Mouse (Mus musculus) lung, adult 2 months (tissue): ENCODE measurements around the gene Nat8f2. TPM values are rescaled to one million over a fixed set of nuclear protein-coding genes. Genes with fewer than 3 reads are reported as not detected.
"Not testable (repeated sequence)": the region's sequence is repeated elsewhere in the genome, so short reads cannot be mapped to it uniquely, and the experiment has no call there.

Experiments used
- DNase-seq: peaks from one replicate; pipeline ENCODE4 v3.0.0; 2022
- H3K4me1 ChIP-seq: fragments of 200-500 bp; 2 replicates; pipeline ENCODE4 v1.6.1; 2011; ENCODE audit warnings: low read length; ENCODE audit not compliant: control insufficient read depth, insufficient read depth
- H3K4me3 ChIP-seq: fragments of 200-500 bp; replicated peaks from 2 replicates; pipeline ENCODE3; 2011; ENCODE audit warnings: low read depth, mild to moderate bottlenecking, control low read depth, low read length; ENCODE audit errors: extremely low read depth
- CTCF ChIP-seq: fragments of 200-500 bp; IDR thresholded peaks from 2 replicates; pipeline ENCODE4 v1.5.1; 2011; ENCODE audit warnings: mild to moderate bottlenecking, low read length, control low read depth; ENCODE audit not compliant: insufficient read depth
- POLR2A ChIP-seq: fragments of 200-500 bp; IDR thresholded peaks from 2 replicates; pipeline ENCODE4 v1.6.1; 2011; ENCODE audit warnings: low read depth, mild to moderate bottlenecking, control low read depth, low read length, borderline replicate concordance; ENCODE audit errors: extremely low read depth
- WGBS: fragments of 180-500 bp; shearing (Covaris S2); methylation state at CpG from one replicate; pipeline ENCODE4 v1.1.7; 2018; 5-methylcytosine and 5-hydroxymethylcytosine counted together
- polyA plus RNA-seq: library from polyadenylated mRNA; depleted of rRNA; stranded (reverse); fragments of >200 nt; gene quantifications from 2 replicates; pipeline ENCODE4 v1.2.3, GENCODE M21; 2012

Nat8f2 gene
- polyA plus RNA-seq, 1 experiment, result 0.11 TPM

DNA sequence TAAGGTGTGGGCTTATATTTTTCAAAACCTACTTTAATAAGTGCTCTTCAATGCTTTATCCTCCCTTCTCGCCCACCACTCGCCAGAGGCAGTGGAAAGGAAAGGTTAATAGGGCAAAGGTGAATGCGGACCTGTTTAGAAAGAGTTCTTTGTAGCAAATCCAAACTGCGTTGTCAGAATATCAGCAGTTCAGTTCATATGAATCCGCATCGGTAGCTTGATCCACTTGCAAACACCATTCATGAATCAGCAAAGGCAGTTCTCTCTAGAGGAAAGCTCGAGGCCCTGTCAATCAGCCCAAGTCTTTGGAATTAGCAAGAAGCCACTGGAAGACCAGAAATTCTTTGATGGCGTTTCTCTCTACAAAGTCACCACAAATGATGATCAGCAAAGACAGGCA, 30.3 kb downstream of the Nat8f2 start:
- TF ChIP-seq CTCF (no peak), POLR2A (no peak)
- DNase-seq, result no peak
- Histone ChIP-seq H3K4me1 (no peaks in the 10 kb centered on the region), H3K4me3 (no peak overlapping the region)
- 84% methylated on average over 8 of the region's 8 CpGs for WGBS

DNA sequence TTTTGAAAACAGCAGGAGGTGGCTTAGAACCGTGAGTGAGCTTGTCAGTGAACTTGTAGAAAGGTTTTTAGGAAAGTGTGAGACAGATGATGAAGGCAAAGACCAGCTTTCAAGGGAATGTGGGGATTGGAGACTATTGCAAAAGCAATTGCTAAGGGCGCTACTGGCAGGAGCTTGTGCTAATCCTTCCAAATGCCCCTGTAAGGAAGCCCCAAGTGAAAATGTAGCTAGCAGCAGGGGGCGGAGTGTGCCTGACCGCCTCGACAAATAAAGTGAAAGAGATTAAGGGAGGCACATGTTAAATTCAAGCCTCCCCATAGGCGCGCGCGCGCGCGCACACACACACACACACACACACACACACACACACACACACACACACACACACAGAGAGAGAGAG, 31.7 kb downstream of the Nat8f2 start:
- not testable (repeated sequence) for H3K4me3 ChIP-seq, H3K4me1 ChIP-seq
- WGBS, result 3% methylated on average over 12 of the region's 12 CpGs
- DNase-seq, result peak; percentile 26

DNA sequence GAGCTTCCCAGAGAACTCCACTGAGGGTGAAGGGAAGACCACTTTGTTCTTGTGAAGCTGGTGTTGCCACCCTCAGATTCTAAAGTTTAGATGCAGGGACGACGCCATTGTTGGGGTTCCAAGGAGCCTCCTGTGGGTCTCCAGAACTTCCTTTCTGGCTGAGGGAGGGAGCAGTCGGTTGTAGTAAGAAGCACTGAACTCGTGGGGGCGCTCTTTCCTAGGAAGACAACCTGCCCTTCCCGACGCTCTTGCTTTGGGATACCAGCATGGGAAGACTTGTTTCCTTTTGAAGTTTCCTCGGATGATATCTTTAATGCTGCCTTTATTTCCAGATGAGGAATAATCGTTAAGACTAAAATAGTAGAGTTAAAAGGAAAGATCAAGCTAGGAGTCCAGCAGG, 32.1 kb downstream of the Nat8f2 start:
- 13% methylated on average over 9 of the region's 9 CpGs for WGBS
- DNase-seq, result peak; percentile 72
- TF ChIP-seq CTCF, result peak; percentile 23; the same call in 1 of the 2 replicates
- not testable (repeated sequence) for H3K4me3 ChIP-seq, H3K4me1 ChIP-seq

DNA sequence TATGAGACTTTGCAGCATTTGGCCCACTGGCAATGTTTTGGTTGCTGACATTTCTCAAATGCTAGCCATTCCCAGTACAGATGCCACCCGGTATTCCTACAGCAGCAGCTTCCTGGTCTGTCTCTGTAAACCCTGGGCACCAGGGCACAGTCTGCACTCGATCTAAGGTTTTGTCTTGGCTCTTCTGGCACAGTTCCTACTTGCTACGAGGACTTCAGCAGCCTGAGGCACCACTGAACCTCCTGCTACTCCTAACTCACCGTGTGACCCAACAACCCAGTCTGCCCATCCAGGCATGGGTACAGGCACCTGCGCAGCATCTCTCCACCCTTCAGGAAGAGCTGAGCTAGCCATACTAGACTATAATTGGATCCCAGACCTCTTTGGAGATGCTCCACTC, 32.9 kb downstream of the Nat8f2 start:
- not testable (repeated sequence) for H3K4me1 ChIP-seq, DNase-seq, H3K4me3 ChIP-seq
- 66% methylated on average over 5 of the region's 5 CpGs for WGBS

DNA sequence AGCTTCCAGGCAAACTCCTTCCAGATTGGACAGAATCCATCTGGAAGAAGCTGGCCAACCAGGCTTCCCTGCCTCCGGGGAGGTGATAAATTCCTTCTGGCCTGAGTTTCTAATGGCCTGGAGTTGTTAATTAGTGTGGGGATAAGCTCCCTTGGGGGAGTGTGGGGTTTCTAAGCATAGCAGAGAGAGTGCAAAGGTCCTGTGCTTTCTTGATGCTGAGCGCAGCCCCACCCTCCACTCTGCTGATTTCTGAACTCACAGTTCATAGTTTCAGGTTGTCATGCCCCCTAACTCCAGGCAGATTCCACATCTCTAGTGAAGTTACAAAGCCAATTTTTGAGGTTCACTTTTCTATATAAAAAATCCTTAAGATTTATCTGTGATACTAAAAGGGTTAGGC, 33.9 kb downstream of the Nat8f2 start:
- not testable (repeated sequence) for H3K4me3 ChIP-seq, DNase-seq, H3K4me1 ChIP-seq
- WGBS, result 57% methylated on average over 1 of the region's 2 CpGs

DNA sequence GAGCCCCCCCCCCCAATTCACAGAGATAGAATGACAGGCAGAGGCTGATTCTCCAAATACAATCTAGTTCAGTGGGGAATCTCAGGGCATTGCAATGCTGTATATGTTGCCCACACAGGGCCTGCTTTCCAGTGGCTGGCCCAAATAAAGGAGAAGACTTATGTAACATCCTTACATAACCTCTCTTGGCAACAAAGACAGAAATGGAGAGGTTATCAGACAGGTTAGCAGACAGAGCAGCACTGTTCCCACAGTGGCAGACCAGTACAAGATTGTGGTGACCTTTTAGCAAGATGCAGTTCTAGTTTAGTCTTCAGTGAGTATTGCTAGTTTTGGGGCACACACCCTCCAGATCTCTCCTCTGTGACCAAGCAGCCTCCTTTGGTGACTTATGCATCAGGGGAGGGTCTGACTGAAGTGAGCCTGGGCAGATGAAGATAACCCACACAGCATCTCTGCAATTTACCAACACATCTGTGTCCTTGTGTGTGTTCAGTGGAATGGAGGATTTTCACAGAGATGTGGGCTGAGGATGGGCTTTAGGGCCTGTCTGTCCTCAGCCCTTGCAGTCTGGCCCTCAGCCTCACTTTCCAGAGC, 34.4 kb downstream of the Nat8f2 start:
- not testable (repeated sequence) for H3K4me1 ChIP-seq, DNase-seq, H3K4me3 ChIP-seq

DNA sequence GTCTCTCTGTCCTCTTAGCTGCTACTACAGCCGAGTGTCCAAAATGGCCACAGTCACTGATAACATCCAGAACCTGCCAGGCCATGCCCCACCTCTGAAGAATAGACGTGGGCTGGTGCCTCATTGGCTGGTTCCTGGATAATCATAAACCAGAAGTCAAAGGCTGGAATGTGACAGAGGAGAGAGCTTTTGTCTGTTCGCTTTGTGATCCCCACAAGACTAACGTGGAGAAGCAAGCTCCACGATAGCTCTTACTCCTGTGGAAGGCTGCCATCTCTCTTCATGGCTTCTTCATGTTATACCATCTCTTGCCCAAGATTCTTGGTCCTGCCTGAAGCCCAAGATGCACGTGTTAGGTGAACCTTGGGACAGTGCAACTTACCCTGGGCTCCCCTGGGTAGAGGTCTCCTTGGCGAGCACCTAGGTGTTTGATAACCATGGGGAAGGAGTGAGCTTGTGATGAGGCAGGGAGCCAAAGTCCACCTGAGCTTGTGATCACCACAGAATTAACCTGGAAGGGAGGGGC, 37.1 kb downstream of the Nat8f2 start, which contains the start of gene Nat8:
TSS of gene Nat8 (minus strand) at position 287 of the 526 bp plus-strand sequence.
- TF ChIP-seq CTCF (no peak), POLR2A (no peak)
- H3K4me3 ChIP-seq, result no peak within 1 kb of the TSS
- no peak for DNase-seq
- H3K4me1 ChIP-seq, result no peaks in the 10 kb centered on the region
- 70% methylated on average over 7 of the region's 7 CpGs for WGBS

DNA sequence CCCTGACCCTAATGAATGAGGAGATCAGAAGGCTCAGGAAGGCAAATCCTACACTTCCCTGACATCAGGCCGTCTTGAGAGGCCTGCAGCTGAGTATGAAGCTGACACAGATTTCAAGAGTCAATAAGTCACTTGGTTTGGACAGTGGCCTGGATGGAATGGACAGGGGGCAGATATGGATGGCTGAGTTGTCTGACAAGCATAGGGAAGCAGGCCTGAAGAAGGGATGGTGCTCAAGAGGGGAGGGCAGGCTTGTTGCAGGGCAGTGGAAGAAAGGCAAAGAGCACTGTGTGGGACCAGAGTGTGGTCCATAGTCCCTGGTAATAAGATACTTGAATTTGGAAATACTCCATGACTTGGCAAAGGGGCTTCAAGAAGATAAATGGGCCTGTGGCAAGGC, 39.5 kb downstream of the Nat8f2 start:
- no peak for DNase-seq
- WGBS, result 59% methylated on average over 1 of the region's 1 CpGs
- TF ChIP-seq CTCF, result no peak
- TF ChIP-seq POLR2A, result no peak
- H3K4me1 ChIP-seq, result no peaks in the 10 kb centered on the region
- H3K4me3 ChIP-seq, result no peak overlapping the region

DNA sequence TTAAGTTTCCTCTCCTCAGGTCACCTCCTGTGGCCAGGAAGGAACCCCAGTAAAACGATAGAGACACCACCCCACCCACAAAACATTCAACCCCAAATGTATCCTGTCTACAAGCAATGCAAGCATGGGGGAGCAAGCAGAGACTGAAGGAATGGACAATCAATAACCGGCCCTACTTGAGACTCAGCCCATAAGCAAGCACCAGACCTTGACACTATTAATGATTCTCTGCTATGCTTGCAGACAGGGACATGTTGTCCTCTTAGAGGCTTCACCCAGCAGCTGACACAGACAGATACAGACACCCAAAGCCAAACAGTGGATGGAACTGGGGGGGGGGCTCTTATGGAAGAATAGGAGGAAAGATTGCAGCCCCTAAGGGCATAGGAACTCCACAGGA, 43.1 kb downstream of the Nat8f2 start:
- no peak overlapping the region for H3K4me3 ChIP-seq
- no peaks in the 10 kb centered on the region for H3K4me1 ChIP-seq
- no peak for DNase-seq
- TF ChIP-seq CTCF (no peak), POLR2A (no peak)
- 82% methylated on average over 2 of the region's 2 CpGs for WGBS

DNA sequence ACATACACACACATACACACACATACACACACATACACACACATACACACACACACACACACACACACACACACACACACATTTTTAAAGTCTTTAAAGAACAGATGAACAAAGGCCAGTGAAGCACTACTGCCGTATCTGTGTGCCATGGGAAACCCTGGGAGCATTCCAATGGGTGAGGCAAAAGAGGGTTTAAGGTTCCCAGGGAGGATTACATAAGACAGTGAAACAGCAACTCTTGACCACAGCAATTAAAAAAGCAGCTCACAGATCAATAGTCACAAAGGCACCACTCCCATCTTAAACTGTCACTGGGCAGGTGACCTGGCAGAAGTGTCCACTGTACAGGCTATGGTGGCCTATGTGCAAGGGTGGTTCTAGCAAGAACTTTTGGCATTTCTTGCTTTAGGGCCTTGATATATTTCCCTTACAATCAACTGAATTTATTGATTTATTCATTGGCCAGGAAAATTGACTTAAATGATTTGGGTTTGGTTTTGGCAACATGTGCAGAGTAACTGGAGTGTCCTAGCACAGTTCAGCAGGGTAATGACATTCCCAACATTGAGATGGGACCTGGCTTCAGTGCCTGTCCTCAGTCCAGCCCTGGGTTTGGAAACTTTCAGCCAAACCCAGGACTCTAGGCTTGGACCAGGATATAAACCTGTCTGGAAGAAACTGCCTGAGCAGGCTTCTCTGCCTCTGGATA, 45.4 kb downstream of the Nat8f2 start:
- 58% methylated on average over 1 of the region's 1 CpGs for WGBS
- no peak overlapping the region for H3K4me3 ChIP-seq
- no peak for TF ChIP-seq POLR2A
- no peak for TF ChIP-seq CTCF
- H3K4me1 ChIP-seq, result no peaks in the 10 kb centered on the region
- no peak for DNase-seq

DNA sequence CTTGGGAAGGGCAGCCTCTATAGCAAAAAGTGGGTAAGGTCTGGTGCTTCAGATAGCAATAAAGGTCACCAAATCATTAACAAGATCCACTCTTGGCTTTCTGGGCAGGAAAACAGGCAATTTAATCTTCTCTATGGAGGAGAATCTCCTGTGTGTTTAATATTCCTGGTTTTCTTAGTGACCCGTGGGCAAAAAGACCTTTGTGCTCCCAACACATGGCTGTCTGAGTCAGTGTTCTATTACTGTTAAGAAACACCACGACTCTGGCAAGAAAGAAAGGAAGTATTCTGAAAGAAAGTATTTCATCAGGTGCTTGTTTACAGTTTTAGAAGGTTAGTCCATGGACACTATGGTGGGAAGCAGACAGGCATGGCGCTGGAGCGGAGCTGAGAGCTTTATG, 46.7 kb downstream of the Nat8f2 start:
- H3K4me3 ChIP-seq, result no peak overlapping the region
- WGBS, result 75% methylated on average over 4 of the region's 4 CpGs
- TF ChIP-seq POLR2A, result no peak
- no peak for TF ChIP-seq CTCF
- H3K4me1 ChIP-seq, result no peaks in the 10 kb centered on the region
- no peak for DNase-seq
